Mouse (Mus musculus) heart, embryonic 14.5 days (tissue): ENCODE measurements at regions not wholly inside any gene's neighbourhood (a gene's known extent, or its start where the extent isn't known, plus 50 kb on each side); places are given as distances from the start of the nearest gene placed in this dataset.
A peak's percentile ranks its signal among the peaks of the same experiment; 100 is the strongest.

Experiments
- ATAC-seq: fragments of 200-750 bp; cut with Nextera tagmentation; 2 replicates; pipeline ENCODE4 v1.8.0; 2017; ENCODE audit warnings: low read depth, moderate TSS enrichment; ENCODE audit not compliant: insufficient number of reproducible peaks, insufficient read depth, low FRiP score
- H3K27ac ChIP-seq, 2 experiments: fragments of 200-500 bp in 1 of 2; fragments of 300-500 bp in 1 of 2; sonication (generic) in 1 of 2; replicated peaks in 1 of 2; 2 replicates each; pipeline ENCODE4 v1.5.1; 2012 to 2014; ENCODE audit warnings: low read depth in 2 of 2, low read length in 2 of 2, control low read depth in 1 of 2, mild to moderate bottlenecking in 1 of 2, mixed read lengths in 1 of 2; ENCODE audit not compliant: control insufficient read depth in 1 of 2, insufficient read depth in 1 of 2
- H3K27me3 ChIP-seq: fragments of 300-500 bp; sonication (generic); 2 replicates; pipeline ENCODE4 v1.6.1; 2014; ENCODE audit warnings: mild to moderate bottlenecking, low read length, control low read depth; ENCODE audit not compliant: control insufficient read depth, insufficient read depth
- H3K36me3 ChIP-seq: fragments of 300-500 bp; sonication (generic); 2 replicates; pipeline ENCODE4 v1.6.1; 2014; ENCODE audit warnings: mild to moderate bottlenecking, control low read depth, low read length, mixed read lengths; ENCODE audit not compliant: control insufficient read depth, insufficient read depth
- H3K4me1 ChIP-seq, 2 experiments: fragments of 200-500 bp in 1 of 2; fragments of 300-500 bp in 1 of 2; sonication (generic) in 1 of 2; 2 replicates each; pipeline ENCODE4 v1.6.1; 2012 to 2014; ENCODE audit warnings: low read length in 2 of 2, control low read depth in 1 of 2, mixed read lengths in 1 of 2; ENCODE audit not compliant: control insufficient read depth in 2 of 2, insufficient read depth in 2 of 2
- H3K4me2 ChIP-seq: fragments of 300-500 bp; sonication (generic); 2 replicates; pipeline ENCODE4 v1.6.1; 2014; ENCODE audit warnings: mild to moderate bottlenecking, low read length
- H3K4me3 ChIP-seq, 2 experiments: fragments of 200-500 bp in 1 of 2; fragments of 300-500 bp in 1 of 2; sonication (generic) in 1 of 2; 2 replicates each; pipeline ENCODE4 v1.5.1; 2012 to 2014; ENCODE audit warnings: low read length in 2 of 2, mild to moderate bottlenecking in 2 of 2, control low read depth in 1 of 2, low read depth in 1 of 2, moderate library complexity in 1 of 2; ENCODE audit not compliant: control insufficient read depth in 1 of 2, insufficient read depth in 1 of 2
- H3K9ac ChIP-seq: fragments of 300-500 bp; sonication (generic); 2 replicates; pipeline ENCODE4 v1.6.1; 2014; ENCODE audit warnings: mild to moderate bottlenecking, low read length
- H3K9me3 ChIP-seq: fragments of 300-500 bp; sonication (generic); 2 replicates; pipeline ENCODE4 v1.6.1; 2016; ENCODE audit warnings: low read length, control low read depth; ENCODE audit not compliant: control insufficient read depth
- WGBS: fragments of 180-500 bp; shearing (Covaris S2); extraction: QIAGEN DNeasy Blood & Tissue Kit; methylation state at CpG from one replicate; pipeline ENCODE4 v1.1.7; 2014; 5-methylcytosine and 5-hydroxymethylcytosine counted together

DNA sequence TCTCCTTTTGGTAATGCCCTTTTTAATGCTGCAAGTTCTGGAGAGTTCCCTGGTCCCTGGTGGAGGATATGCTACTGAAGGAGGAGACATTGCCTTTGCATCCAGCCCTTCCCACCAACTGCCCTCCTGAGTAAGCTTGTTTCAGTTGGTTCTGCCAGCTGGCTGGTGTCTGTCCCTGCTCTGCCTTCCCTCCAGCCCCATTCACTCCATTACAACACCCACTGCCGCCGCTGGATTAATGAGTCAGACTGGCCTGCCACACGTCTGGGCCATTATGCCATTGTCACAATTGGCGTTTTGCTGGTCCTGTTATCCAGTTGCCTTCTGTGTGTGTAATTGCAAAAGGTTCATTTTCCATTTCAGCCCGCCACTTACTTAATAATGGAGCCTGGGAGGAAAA, 728.6 kb upstream of the Lrrc6 start:
- no peaks in the 10 kb centered on the region for H3K9me3 ChIP-seq
- H3K4me1 ChIP-seq = peaks cover 2 to 10% of the 10 kb centered on the region in 2 experiments; a peak in 2 of 4 replicates
- no peaks in the 10 kb centered on the region for H3K27me3 ChIP-seq
- no peak overlapping the region for H3K4me2 ChIP-seq
- no peak for ATAC-seq
- no peaks in the 10 kb centered on the region for H3K36me3 ChIP-seq
- 69% methylated on average over 5 of the region's 5 CpGs for WGBS
- H3K9ac ChIP-seq = no peak overlapping the region
- H3K27ac ChIP-seq = no peak overlapping the region
- H3K4me3 ChIP-seq = no peak overlapping the region

DNA sequence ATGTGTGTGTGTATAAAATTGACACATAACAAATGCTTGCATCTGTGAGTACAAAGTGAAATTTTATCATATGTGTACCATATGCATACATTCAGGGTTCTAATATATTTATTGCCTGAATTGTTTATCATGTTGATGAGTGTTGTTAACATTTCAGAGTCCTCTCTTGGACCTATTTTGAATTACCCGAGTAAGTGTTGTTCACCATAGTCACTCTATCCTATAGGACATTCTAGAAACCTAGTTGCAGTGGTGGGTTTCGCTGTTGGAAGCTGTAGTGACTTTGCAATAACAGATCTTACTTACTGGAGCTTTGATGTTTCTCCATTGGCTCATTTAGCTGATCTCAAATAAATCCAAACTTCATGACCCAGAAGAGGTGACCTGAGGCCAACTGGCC, 727.9 kb upstream of the Lrrc6 start:
- 92% methylated on average over 2 of the region's 2 CpGs for WGBS
- no peaks in the 10 kb centered on the region for H3K27me3 ChIP-seq
- no peak for ATAC-seq
- H3K4me1 ChIP-seq = peaks cover 2 to 10% of the 10 kb centered on the region in 2 experiments; a peak in 2 of 4 replicates
- no peaks in the 10 kb centered on the region for H3K9me3 ChIP-seq
- H3K4me2 ChIP-seq = no peak overlapping the region
- no peak overlapping the region for H3K9ac ChIP-seq
- no peak overlapping the region for H3K27ac ChIP-seq
- H3K4me3 ChIP-seq = no peak overlapping the region
- no peaks in the 10 kb centered on the region for H3K36me3 ChIP-seq

DNA sequence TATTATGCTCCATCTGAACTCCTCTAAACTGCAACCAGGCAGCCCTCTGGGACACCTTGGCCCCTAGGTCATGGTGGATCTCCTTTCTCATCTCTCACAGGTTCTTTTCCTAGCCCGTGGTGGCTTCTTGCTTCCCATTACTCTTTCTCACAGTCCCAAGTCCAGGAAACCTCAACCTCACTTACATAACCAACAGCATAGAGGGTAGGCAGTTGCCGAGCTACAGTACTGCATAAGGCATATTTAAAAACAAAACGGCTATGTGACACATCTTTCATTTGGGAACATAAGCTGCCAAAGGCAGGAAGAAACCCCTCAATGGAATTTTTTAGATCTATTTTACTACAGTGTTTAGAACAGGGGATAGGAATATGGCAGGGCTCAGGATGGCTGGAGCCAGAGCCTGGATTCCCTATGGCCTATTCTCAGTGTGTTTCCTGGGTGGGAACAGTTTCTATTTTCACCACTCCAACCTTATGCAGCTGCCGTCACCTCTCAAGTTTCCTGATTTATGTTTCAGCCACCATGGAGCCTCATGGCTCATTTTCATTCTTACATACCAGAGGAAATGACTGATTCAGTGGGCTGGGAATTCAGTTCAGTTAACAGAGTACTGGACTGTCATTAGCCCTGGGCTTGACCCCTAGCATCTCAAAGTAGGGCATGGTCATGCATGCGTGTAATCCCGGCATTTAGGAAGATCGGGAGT, 726.9 kb upstream of the Lrrc6 start:
- H3K4me2 ChIP-seq = no peak overlapping the region
- H3K27me3 ChIP-seq = no peaks in the 10 kb centered on the region
- H3K9ac ChIP-seq = no peak overlapping the region
- WGBS = 73% methylated on average over 7 of the region's 7 CpGs
- H3K36me3 ChIP-seq = no peaks in the 10 kb centered on the region
- H3K27ac ChIP-seq = peak overlapping the region in 1 of 2 experiments; percentile 25; a peak in 1 of 4 replicates
- no peak for ATAC-seq
- H3K9me3 ChIP-seq = no peaks in the 10 kb centered on the region
- H3K4me3 ChIP-seq = no peak overlapping the region
- peaks cover 2 to 10% of the 10 kb centered on the region in 2 experiments; a peak in 2 of 4 replicates for H3K4me1 ChIP-seq

- no peaks in the 10 kb centered on the region for H3K36me3 ChIP-seq
- no peak for ATAC-seq
Measured at GRCm38 (mm10) chr15:67226900-67227299, 726.2 kb upstream of the Lrrc6 start.

More at GRCm38 (mm10) chr15:67226900-67227299, 726.2 kb upstream of the Lrrc6 start:
- H3K4me2 ChIP-seq = no peak overlapping the region
- no peak overlapping the region for H3K9ac ChIP-seq
- peaks cover 2 to 10% of the 10 kb centered on the region in 2 experiments; a peak in 2 of 4 replicates for H3K4me1 ChIP-seq
- no peak overlapping the region for H3K27ac ChIP-seq
- no peaks in the 10 kb centered on the region for H3K9me3 ChIP-seq
- no peaks in the 10 kb centered on the region for H3K27me3 ChIP-seq
- 84% methylated on average over 9 of the region's 9 CpGs for WGBS
- no peak overlapping the region for H3K4me3 ChIP-seq
